Mouse (Mus musculus) midbrain, embryonic 14.5 days (tissue): ENCODE measurements around the gene Wnt9a. TPM values are rescaled to one million over a fixed set of nuclear protein-coding genes. Genes with fewer than 3 reads are reported as not detected.
A peak's percentile ranks its signal among the peaks of the same experiment; 100 is the strongest.

Source experiments
- ATAC-seq: fragments of 200-750 bp; cut with Nextera tagmentation; 2 replicates; pipeline ENCODE4 v1.8.0; 2017; ENCODE audit warnings: moderate number of reproducible peaks, moderate library complexity; ENCODE audit not compliant: low FRiP score, low TSS enrichment
- DNase-seq: peaks from one replicate; pipeline ENCODE4 v3.0.0-alpha.2; 2015
- H3K27ac ChIP-seq: fragments of 300-500 bp; sonication (generic); replicated peaks from 2 replicates; pipeline ENCODE4 v1.5.1; 2014; ENCODE audit warnings: mild to moderate bottlenecking, low read depth, low read length, moderate library complexity
- H3K27me3 ChIP-seq: fragments of 300-500 bp; sonication (generic); 2 replicates; pipeline ENCODE4 v1.6.1; 2014; ENCODE audit warnings: low read length, control low read depth, mixed read lengths; ENCODE audit not compliant: control insufficient read depth, insufficient read depth
- H3K36me3 ChIP-seq: fragments of 300-500 bp; sonication (generic); 2 replicates; pipeline ENCODE4 v1.6.1; 2014; ENCODE audit warnings: low read length, control low read depth; ENCODE audit not compliant: control insufficient read depth, insufficient read depth
- H3K4me1 ChIP-seq: fragments of 300-500 bp; sonication (generic); 2 replicates; pipeline ENCODE4 v1.6.1; 2014; ENCODE audit warnings: mild to moderate bottlenecking, antibody characterized with exemption, low read length, control low read depth; ENCODE audit not compliant: control insufficient read depth, insufficient read depth
- H3K4me2 ChIP-seq: fragments of 300-500 bp; sonication (generic); 2 replicates; pipeline ENCODE4 v1.6.1; 2014; ENCODE audit warnings: mild to moderate bottlenecking, low read length, moderate library complexity
- H3K4me3 ChIP-seq: fragments of 300-500 bp; sonication (generic); replicated peaks from 2 replicates; pipeline ENCODE4 v1.5.1; 2014; ENCODE audit warnings: low read depth, low read length
- H3K9ac ChIP-seq: fragments of 300-500 bp; sonication (generic); replicated peaks from 2 replicates; pipeline ENCODE4 v1.6.1; 2014; ENCODE audit warnings: mild to moderate bottlenecking, low read length, moderate library complexity
- H3K9me3 ChIP-seq: fragments of 300-500 bp; sonication (generic); 2 replicates; pipeline ENCODE4 v1.6.1; 2016; ENCODE audit warnings: low read length, control low read depth, mixed read lengths; ENCODE audit not compliant: control insufficient read depth
- WGBS: fragments of 180-500 bp; shearing (Covaris S2); extraction: QIAGEN DNeasy Blood & Tissue Kit; methylation state at CpG from one replicate; pipeline ENCODE4 v1.1.7; 2014; 5-methylcytosine and 5-hydroxymethylcytosine counted together
- polyA plus RNA-seq: library from polyadenylated mRNA; unstranded; fragments of >200 nt; fragmentation: Nextera tagmentation; extraction: Ambion mirVana; gene quantifications from 2 replicates; pipeline ENCODE4 v1.2.1, GENCODE M21; 2014

The Wnt9a gene
- polyA plus RNA-seq, 1 experiment from 2014 or later = 1.6 TPM

GRCm38 (mm10) chr11:59308625-59309024, 1.9 kb downstream of the Wnt9a start:
- peaks cover 91% of the 10 kb centered on the region for H3K27me3 ChIP-seq
- no peak overlapping the region for H3K27ac ChIP-seq
- ATAC-seq (no peak), DNase-seq (no peak)
- H3K4me2 ChIP-seq = peak overlapping the region; percentile 33; the same call in 1 of the 2 replicates
- H3K36me3 ChIP-seq = no peaks in the 10 kb centered on the region
- H3K4me3 ChIP-seq = no peak overlapping the region
- no peak overlapping the region for H3K9ac ChIP-seq
- H3K4me1 ChIP-seq = peaks cover 26% of the 10 kb centered on the region
- WGBS = 34% methylated on average over 6 of the region's 6 CpGs
- H3K9me3 ChIP-seq = no peaks in the 10 kb centered on the region

GRCm38 (mm10) chr11:59309106-59309805, 2.5 kb downstream of the Wnt9a start:
- H3K36me3 ChIP-seq = no peaks in the 10 kb centered on the region
- H3K4me1 ChIP-seq = peaks cover 26% of the 10 kb centered on the region
- H3K9me3 ChIP-seq = no peaks in the 10 kb centered on the region
- DNase-seq (peak; percentile 28), ATAC-seq (no peak)
- 6% methylated on average over 12 of the region's 12 CpGs for WGBS
- 0 out of 2 replicates have a peak overlapping the region, but pooled peaks have one; percentile 12 for H3K4me2 ChIP-seq
- peaks cover 87% of the 10 kb centered on the region for H3K27me3 ChIP-seq
- H3K4me3 ChIP-seq = no peak overlapping the region
- no peak overlapping the region for H3K27ac ChIP-seq
- no peak overlapping the region for H3K9ac ChIP-seq

- no peaks in the 10 kb centered on the region for H3K36me3 ChIP-seq
- H3K27ac ChIP-seq = no peak overlapping the region
- ATAC-seq (no peak), DNase-seq (peak; percentile 67)
- H3K4me1 ChIP-seq = peaks cover 26% of the 10 kb centered on the region
- H3K9ac ChIP-seq = no peak overlapping the region
- no peak overlapping the region for H3K4me2 ChIP-seq
- H3K27me3 ChIP-seq = peaks cover 80% of the 10 kb centered on the region
- H3K9me3 ChIP-seq = no peaks in the 10 kb centered on the region
- 7% methylated on average over 8 of the region's 8 CpGs for WGBS
- no peak overlapping the region for H3K4me3 ChIP-seq
Measured at GRCm38 (mm10) chr11:59309976-59310375, 3.2 kb downstream of the Wnt9a start.

- WGBS = 48% methylated on average over 6 of the region's 6 CpGs
- Histone ChIP-seq H3K27me3 (peaks cover 62% of the 10 kb centered on the region), H3K4me1 (peaks cover 18% of the 10 kb centered on the region), H3K9me3 (no peaks in the 10 kb centered on the region), H3K36me3 (no peaks in the 10 kb centered on the region), H3K4me3 (no peak overlapping the region), H3K27ac (no peak overlapping the region), H3K9ac (no peak overlapping the region), H3K4me2 (no peak overlapping the region)
- no peak for DNase-seq
- ATAC-seq = no peak
Measured at GRCm38 (mm10) chr11:59312060-59312459, 5.3 kb downstream of the Wnt9a start.

- no peak for ATAC-seq
- H3K4me2 ChIP-seq = no peak overlapping the region
- H3K9ac ChIP-seq = no peak overlapping the region
- H3K4me1 ChIP-seq = peaks cover 13% of the 10 kb centered on the region
- H3K9me3 ChIP-seq = no peaks in the 10 kb centered on the region
- H3K36me3 ChIP-seq = no peaks in the 10 kb centered on the region
- H3K27ac ChIP-seq = no peak overlapping the region
- H3K4me3 ChIP-seq = no peak overlapping the region
- no peak for DNase-seq
- 69% methylated on average over 8 of the region's 8 CpGs for WGBS
- H3K27me3 ChIP-seq = peaks cover 58% of the 10 kb centered on the region
Measured at GRCm38 (mm10) chr11:59312501-59312900, 5.8 kb downstream of the Wnt9a start.

- H3K9ac ChIP-seq = no peak overlapping the region
- H3K27me3 ChIP-seq = peaks cover 50% of the 10 kb centered on the region
- DNase-seq (no peak), ATAC-seq (no peak)
- no peak overlapping the region for H3K27ac ChIP-seq
- no peaks in the 10 kb centered on the region for H3K9me3 ChIP-seq
- no peak overlapping the region for H3K4me3 ChIP-seq
- WGBS = 67% methylated on average over 17 of the region's 17 CpGs
- peaks cover 6% of the 10 kb centered on the region for H3K4me1 ChIP-seq
- no peak overlapping the region for H3K4me2 ChIP-seq
- no peaks in the 10 kb centered on the region for H3K36me3 ChIP-seq
Measured at GRCm38 (mm10) chr11:59313029-59313811, 6.5 kb downstream of the Wnt9a start.

- Histone ChIP-seq H3K9me3 (no peaks in the 10 kb centered on the region), H3K4me1 (peaks cover 2% of the 10 kb centered on the region), H3K4me2 (no peak overlapping the region), H3K27ac (no peak overlapping the region), H3K9ac (no peak overlapping the region), H3K27me3 (peaks cover 43% of the 10 kb centered on the region), H3K4me3 (no peak overlapping the region), H3K36me3 (no peaks in the 10 kb centered on the region)
- DNase-seq = no peak
- ATAC-seq = no peak
- 72% methylated on average over 11 of the region's 11 CpGs for WGBS
Measured at GRCm38 (mm10) chr11:59313944-59314343, 7.2 kb downstream of the Wnt9a start.

- no peak for ATAC-seq
Measured at GRCm38 (mm10) chr11:59316517-59316916, 9.8 kb downstream of the Wnt9a start.

More at GRCm38 (mm10) chr11:59316517-59316916, 9.8 kb downstream of the Wnt9a start:
- no peaks in the 10 kb centered on the region for H3K9me3 ChIP-seq
- H3K27ac ChIP-seq = no peak overlapping the region
- DNase-seq = no peak
- H3K4me3 ChIP-seq = no peak overlapping the region
- H3K4me2 ChIP-seq = no peak overlapping the region
- H3K27me3 ChIP-seq = peaks cover 22% of the 10 kb centered on the region; the same call in 1 of the 2 replicates
- H3K9ac ChIP-seq = no peak overlapping the region
- H3K4me1 ChIP-seq = no peaks in the 10 kb centered on the region
- 63% methylated on average over 6 of the region's 6 CpGs for WGBS
- H3K36me3 ChIP-seq = no peaks in the 10 kb centered on the region
